Mouse (Mus musculus): ENCODE results near the gene Gm37240. TPM values are rescaled to one million over a fixed set of nuclear protein-coding genes. Genes with fewer than 3 reads are reported as not detected.

Gm37240 gene
- polyA plus RNA-seq, 1 experiment from 2014 or later, result 0.48 TPM

- Histone ChIP-seq H3K36me3 (ENCODE audit: poor library complexity, severe bottlenecking) (peaks cover 53% of the 10 kb centered on the region), H3K9me3 (replicated peaks) (no peaks in the 10 kb centered on the region), H3K9ac (no peak overlapping the region), H3K27me3 (no peaks in the 10 kb centered on the region), H3K4me2 (no peak overlapping the region), H3K4me3 (no peak overlapping the region), H3K4me1 (0 out of 2 replicates have a peak, but pooled peaks cover 3% of the 10 kb centered on the region), H3K27ac (no peak overlapping the region)
- 87% methylated on average over 4 of the region's 4 CpGs for WGBS
- ATAC-seq, result no peak
These were observed 920.0 kb downstream of the Gm37240 start for GRCm38 (mm10) chr3:84967364-84967763.

GRCm38 (mm10) chr3:84965156-84965555, 922.2 kb downstream of the Gm37240 start:
- Histone ChIP-seq H3K4me2 (no peak overlapping the region), H3K4me1 (0 out of 2 replicates have a peak, but pooled peaks cover 3% of the 10 kb centered on the region), H3K27ac (no peak overlapping the region), H3K4me3 (no peak overlapping the region), H3K27me3 (no peaks in the 10 kb centered on the region), H3K36me3 (ENCODE audit: poor library complexity, severe bottlenecking) (peaks cover 50% of the 10 kb centered on the region), H3K9ac (no peak overlapping the region), H3K9me3 (replicated peaks) (no peaks in the 10 kb centered on the region)
- 91% methylated on average over 5 of the region's 5 CpGs for WGBS
- ATAC-seq, result no peak

GRCm38 (mm10) chr3:84955857-84956256, 931.5 kb downstream of the Gm37240 start:
- no peak overlapping the region for H3K4me3 ChIP-seq
- H3K36me3 ChIP-seq (ENCODE audit: poor library complexity, severe bottlenecking), result peaks cover 11% of the 10 kb centered on the region
- no peaks in the 10 kb centered on the region for H3K9me3 ChIP-seq (replicated peaks)
- peaks cover 14% of the 10 kb centered on the region; the same call in 1 of the 2 replicates for H3K4me1 ChIP-seq
- no peak overlapping the region for H3K9ac ChIP-seq
- ATAC-seq, result no peak
- WGBS, result 26% methylated on average over 4 of the region's 4 CpGs
- H3K27ac ChIP-seq, result no peak overlapping the region
- H3K27me3 ChIP-seq, result no peaks in the 10 kb centered on the region
- peak overlapping the region; percentile 44 for H3K4me2 ChIP-seq

- Histone ChIP-seq H3K4me1 (peaks cover 14% of the 10 kb centered on the region; the same call in 1 of the 2 replicates), H3K4me2 (peak overlapping the region; percentile 47), H3K9me3 (replicated peaks) (no peaks in the 10 kb centered on the region), H3K4me3 (peak overlapping the region; percentile 19), H3K27ac (no peak overlapping the region), H3K27me3 (no peaks in the 10 kb centered on the region), H3K9ac (no peak overlapping the region), H3K36me3 (ENCODE audit: poor library complexity, severe bottlenecking) (peaks cover 8% of the 10 kb centered on the region)
- no peak for ATAC-seq
- WGBS, result 32% methylated on average over 8 of the region's 8 CpGs
These were observed 932.1 kb downstream of the Gm37240 start for GRCm38 (mm10) chr3:84955011-84955775.

GRCm38 (mm10) chr3:84952585-84953187, 934.6 kb downstream of the Gm37240 start:
- H3K4me3 ChIP-seq, result peak overlapping the region; percentile 60
- H3K9ac ChIP-seq, result peak overlapping the region; percentile 84
- no peaks in the 10 kb centered on the region for H3K9me3 ChIP-seq (replicated peaks)
- no peaks in the 10 kb centered on the region for H3K27me3 ChIP-seq
- H3K27ac ChIP-seq, result peak overlapping the region; percentile 93
- peaks cover 14% of the 10 kb centered on the region; the same call in 1 of the 2 replicates for H3K4me1 ChIP-seq
- ATAC-seq, result peak; percentile 5; the same call in 1 of the 2 replicates
- H3K36me3 ChIP-seq (ENCODE audit: poor library complexity, severe bottlenecking), result no peaks in the 10 kb centered on the region
- peak overlapping the region; percentile 72 for H3K4me2 ChIP-seq
- 40% methylated on average over 7 of the region's 7 CpGs for WGBS

- peak overlapping the region; percentile 60 for H3K4me3 ChIP-seq
- H3K27me3 ChIP-seq, result no peaks in the 10 kb centered on the region
- H3K36me3 ChIP-seq (ENCODE audit: poor library complexity, severe bottlenecking), result no peaks in the 10 kb centered on the region
- 3% methylated on average over 13 of the region's 13 CpGs for WGBS
- no peaks in the 10 kb centered on the region for H3K9me3 ChIP-seq (replicated peaks)
- peaks cover 14% of the 10 kb centered on the region; the same call in 1 of the 2 replicates for H3K4me1 ChIP-seq
- H3K4me2 ChIP-seq, result peak overlapping the region; percentile 72
- peak overlapping the region; percentile 84 for H3K9ac ChIP-seq
- peak overlapping the region; percentile 93 for H3K27ac ChIP-seq
- peak; percentile 95 for ATAC-seq
These were observed 935.2 kb downstream of the Gm37240 start for GRCm38 (mm10) chr3:84952135-84952534.

- peak overlapping the region; percentile 84 for H3K9ac ChIP-seq
- H3K27ac ChIP-seq, result peak overlapping the region; percentile 93
- no peaks in the 10 kb centered on the region for H3K27me3 ChIP-seq
- H3K9me3 ChIP-seq (replicated peaks), result no peaks in the 10 kb centered on the region
- H3K4me1 ChIP-seq, result peaks cover 12% of the 10 kb centered on the region; the same call in 1 of the 2 replicates
- H3K36me3 ChIP-seq (ENCODE audit: poor library complexity, severe bottlenecking), result no peaks in the 10 kb centered on the region
- ATAC-seq, result peak; percentile 70
- peak overlapping the region; percentile 72 for H3K4me2 ChIP-seq
- WGBS, result 17% methylated on average over 2 of the region's 2 CpGs
- H3K4me3 ChIP-seq, result peak overlapping the region; percentile 60
These were observed 935.6 kb downstream of the Gm37240 start for GRCm38 (mm10) chr3:84951698-84952097.

- no peak overlapping the region for H3K27ac ChIP-seq
- H3K36me3 ChIP-seq (ENCODE audit: poor library complexity, severe bottlenecking), result no peaks in the 10 kb centered on the region
- WGBS, result 90% methylated on average over 4 of the region's 4 CpGs
- H3K4me1 ChIP-seq, result 0 out of 2 replicates have a peak, but pooled peaks cover 2% of the 10 kb centered on the region
- ATAC-seq, result no peak
- H3K4me2 ChIP-seq, result no peak overlapping the region
- no peak overlapping the region for H3K4me3 ChIP-seq
- no peaks in the 10 kb centered on the region for H3K9me3 ChIP-seq (replicated peaks)
- H3K9ac ChIP-seq, result no peak overlapping the region
- no peaks in the 10 kb centered on the region for H3K27me3 ChIP-seq
These were observed 937.9 kb downstream of the Gm37240 start for GRCm38 (mm10) chr3:84949387-84949786.

- Histone ChIP-seq H3K4me2 (no peak overlapping the region), H3K9me3 (replicated peaks) (no peaks in the 10 kb centered on the region), H3K27ac (no peak overlapping the region), H3K4me1 (no peaks in the 10 kb centered on the region), H3K27me3 (no peaks in the 10 kb centered on the region), H3K4me3 (no peak overlapping the region), H3K9ac (no peak overlapping the region), H3K36me3 (ENCODE audit: poor library complexity, severe bottlenecking) (no peaks in the 10 kb centered on the region)
- ATAC-seq, result no peak
- WGBS, result 94% methylated on average over 1 of the region's 1 CpGs
These were observed 940.9 kb downstream of the Gm37240 start for GRCm38 (mm10) chr3:84946381-84946780.

GRCm38 (mm10) chr3:84944933-84945332, 942.4 kb downstream of the Gm37240 start:
- no peaks in the 10 kb centered on the region for H3K9me3 ChIP-seq (replicated peaks)
- H3K9ac ChIP-seq, result no peak overlapping the region
- no peaks in the 10 kb centered on the region for H3K27me3 ChIP-seq
- H3K36me3 ChIP-seq (ENCODE audit: poor library complexity, severe bottlenecking), result no peaks in the 10 kb centered on the region
- H3K4me2 ChIP-seq, result no peak overlapping the region
- no peak overlapping the region for H3K4me3 ChIP-seq
- 94% methylated on average over 3 of the region's 3 CpGs for WGBS
- no peaks in the 10 kb centered on the region for H3K4me1 ChIP-seq
- no peak overlapping the region for H3K27ac ChIP-seq
- ATAC-seq, result no peak

- ATAC-seq, result peak; percentile 96
- Histone ChIP-seq H3K27ac (peak overlapping the region; percentile 70), H3K36me3 (ENCODE audit: poor library complexity, severe bottlenecking) (no peaks in the 10 kb centered on the region), H3K27me3 (no peaks in the 10 kb centered on the region), H3K9me3 (replicated peaks) (no peaks in the 10 kb centered on the region), H3K4me1 (peaks cover 18% of the 10 kb centered on the region), H3K9ac (no peak overlapping the region), H3K4me3 (no peak overlapping the region), H3K4me2 (peak overlapping the region; percentile 36)
- WGBS, result 19% methylated on average over 12 of the region's 12 CpGs
These were observed 949.7 kb downstream of the Gm37240 start for GRCm38 (mm10) chr3:84937360-84938355.
